Mouse (Mus musculus): Measurements from ENCODE around the gene Gm20683. TPM values are rescaled to one million over a fixed set of nuclear protein-coding genes. Genes with fewer than 3 reads are reported as not detected.

Gm20683 gene
- 1 to 10 TPM; 1.4 to 2.6 TPM for polyA plus RNA-seq (2017; shearing (Covaris generic))

DNA sequence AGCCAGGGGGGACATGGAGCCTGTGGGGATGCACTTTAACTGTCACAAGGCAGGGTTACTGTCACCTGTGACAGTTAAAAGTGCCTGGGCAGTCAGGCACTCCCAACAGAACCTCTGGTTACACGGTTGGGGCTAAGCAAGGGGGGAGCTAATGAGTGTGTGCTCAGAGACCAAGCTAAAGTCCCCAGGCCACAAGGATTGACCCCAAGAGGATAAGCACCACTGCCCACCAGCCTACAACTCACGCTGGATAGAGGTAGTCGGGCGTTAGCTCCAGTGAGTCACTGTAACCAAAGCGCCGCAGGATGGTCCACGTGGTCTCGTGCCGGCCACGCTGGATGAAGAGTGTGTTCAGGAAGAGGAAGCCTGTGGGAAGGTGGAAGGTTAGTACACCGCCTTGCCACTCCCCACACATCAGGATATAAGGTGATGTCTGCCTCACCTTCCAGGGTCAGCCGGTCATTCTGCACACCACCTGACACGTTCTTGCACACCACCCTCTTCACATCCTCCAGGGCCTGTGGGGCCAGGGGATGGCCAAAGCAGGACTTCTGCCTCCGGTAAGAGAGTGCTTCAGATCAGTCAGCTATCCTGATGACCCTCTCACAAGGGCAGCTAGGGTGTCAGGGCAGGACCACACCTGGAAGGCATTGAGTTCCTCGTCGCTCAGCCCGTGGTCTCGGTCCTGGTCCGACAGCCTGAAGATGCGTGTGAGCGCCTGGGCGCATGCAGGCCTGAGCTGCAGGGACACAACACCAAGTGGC is at the start of gene Gm20683:
Gm20683 (minus strand) TSS at position 647 of the 764 bp plus-strand sequence.

DNA sequence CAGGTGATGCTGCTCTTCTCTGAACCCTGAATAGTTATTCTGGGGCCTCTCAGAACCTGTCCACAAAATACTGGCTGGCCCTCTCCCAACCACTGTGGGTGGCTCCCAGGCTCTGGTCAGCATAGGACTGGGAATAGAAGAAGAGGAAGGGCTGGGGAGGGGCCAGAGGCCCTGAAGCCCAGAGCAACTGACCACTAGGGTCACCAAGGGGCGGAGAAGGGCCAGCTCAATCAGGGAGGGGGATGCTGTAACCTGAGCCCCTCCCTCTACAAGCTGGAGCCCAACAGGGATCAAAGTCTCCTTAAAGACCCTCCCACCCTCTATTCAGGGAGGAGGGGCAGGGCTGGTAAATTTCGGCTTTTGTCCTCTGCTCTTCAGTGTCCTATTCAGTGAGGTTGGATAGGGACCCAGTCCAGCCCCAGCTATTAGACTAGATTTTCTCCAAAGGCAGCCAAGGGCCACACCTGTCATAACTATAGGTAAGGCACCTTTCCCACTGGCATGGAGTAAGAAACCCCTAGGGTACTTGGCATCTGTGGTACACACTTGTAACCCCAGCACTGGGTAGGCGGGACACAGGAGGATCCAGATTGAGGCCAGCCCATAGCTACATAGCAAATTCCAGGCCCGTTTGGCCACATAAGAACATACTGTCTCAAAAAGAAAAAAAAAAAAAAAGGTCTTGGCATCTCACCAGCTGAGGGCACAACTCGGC is 38.8 kb upstream of the Gm20683 start, which contains the start of gene Wfikkn1:
Wfikkn1 (minus strand) TSS at position 663 of the 715 bp plus-strand sequence.

DNA sequence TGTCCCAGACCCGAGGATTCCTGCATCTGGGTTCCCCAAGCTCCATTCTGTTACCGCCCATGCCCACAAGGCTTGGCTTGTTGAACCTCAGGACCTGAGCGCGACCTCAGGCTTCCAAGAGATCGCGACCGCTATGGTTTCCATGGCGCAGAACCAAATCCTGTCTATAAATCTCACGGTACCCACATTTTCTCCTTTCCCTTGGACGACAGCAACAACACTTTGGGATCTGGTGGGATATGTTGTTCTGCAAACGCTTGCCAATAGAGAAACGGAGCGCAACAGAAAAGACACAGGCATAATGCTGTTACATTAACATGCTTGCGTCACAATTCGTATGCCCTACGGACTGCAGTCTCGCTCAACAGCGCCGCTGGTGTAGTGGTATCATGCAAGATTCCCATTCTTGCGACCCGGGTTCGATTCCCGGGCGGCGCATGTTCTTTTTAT is 33.2 kb upstream of the Gm20683 start, which contains the start of gene Mettl26:
Mettl26 (plus strand) TSS at position 354 of the 450 bp plus-strand sequence.

DNA sequence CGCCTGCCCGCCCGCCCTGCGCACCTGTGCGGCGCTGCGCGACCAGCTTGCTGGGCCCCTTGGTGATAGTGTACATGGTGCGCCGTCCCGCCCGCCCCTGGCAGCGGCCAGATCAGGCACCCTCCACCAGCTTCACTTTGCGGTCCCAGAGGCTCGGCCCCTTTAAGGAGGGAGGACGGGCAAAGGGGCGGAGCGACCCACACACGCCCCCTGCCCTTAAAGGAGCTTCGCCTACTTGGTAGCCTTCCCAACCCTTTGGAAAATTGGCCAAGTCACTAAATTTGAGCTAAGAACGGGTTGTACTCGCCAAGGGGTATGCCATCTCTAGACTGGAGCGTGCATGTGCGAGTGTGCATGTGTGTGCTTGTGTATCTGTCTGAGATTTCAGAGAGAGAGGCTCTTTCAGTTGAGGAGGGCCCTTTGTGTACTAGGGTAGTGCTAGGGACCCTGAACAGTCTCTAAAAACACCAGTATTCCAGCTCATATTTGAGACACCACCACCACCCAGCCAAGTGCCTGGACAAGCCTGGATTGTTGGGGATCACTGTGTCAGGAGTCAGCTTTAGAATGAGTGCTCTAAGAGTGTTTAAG is 27.1 kb upstream of the Gm20683 start, which contains the start of gene Mcrip2:
Mcrip2 (minus strand) TSS at position 164 of the 591 bp plus-strand sequence.

DNA sequence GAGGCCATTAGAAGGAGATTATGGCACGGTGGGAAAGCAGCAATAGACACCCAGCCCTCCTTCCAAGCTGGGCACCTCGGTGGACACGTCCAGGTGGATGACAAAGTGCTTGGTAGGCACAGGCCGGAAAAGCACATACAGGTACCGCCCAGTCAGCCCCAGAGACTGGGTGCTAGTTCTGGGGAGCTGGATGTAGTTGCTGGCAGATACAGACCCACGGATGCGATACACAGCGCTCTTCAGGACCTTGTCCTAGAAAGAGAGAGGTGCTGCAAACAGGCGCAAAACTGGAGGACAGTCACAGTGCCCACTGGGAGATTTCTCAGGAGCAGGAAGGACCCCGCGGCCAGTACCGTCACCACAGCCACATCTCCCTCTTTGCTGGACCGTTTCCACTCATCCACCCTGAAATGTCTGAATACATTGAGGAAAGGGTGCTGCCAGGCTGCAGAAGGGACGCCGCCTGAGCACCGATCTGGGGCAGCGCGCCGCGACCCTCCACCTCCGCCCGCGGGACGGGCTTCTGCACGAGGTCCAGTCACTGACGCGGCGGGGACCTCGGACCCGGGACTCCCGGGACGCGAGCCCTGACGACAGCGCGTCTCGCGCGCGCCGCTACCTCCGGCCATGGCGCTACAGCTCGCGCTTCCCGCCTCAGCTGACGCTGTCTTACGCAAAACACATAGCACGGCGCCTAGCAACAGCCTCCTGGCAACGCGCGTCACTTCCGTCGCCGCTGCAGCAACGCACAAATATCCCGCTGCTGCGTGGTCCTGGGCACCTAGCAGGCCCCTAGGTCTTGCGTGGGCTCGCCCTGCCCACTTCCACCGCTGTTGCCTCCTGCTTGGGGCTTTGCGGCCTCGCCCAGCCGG is 19.5 kb upstream of the Gm20683 start, which contains the start of gene Wdr90:
Wdr90 (minus strand) TSS at position 670 of the 872 bp plus-strand sequence.

DNA sequence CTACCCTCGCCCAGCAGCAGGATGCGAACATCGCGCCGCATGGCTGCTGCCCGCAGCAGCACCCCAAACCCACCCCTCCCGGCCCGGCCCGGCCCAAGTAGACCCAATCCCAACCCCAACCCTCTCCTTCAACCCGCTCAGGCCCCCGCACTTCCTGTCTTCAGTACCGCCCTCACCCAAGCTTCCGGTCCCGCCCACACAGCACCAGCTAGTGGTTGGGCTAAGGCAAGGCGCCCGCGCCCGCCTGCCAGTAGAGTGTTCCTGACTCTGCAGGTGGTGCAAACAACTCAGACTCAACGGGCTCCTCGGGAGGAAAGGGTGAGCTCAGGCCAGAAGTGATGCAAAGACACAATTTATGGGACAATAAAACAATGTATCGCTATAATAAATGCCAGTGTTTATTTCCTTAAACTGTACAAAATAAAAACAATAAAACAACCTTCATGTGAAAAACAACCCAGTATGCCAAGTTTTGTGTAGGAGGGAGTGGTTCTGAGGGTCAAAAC is 2.9 kb upstream of the Gm20683 start, which contains the start of gene Rhot2:
Rhot2 (minus strand) TSS at position 456 of the 506 bp plus-strand sequence.

DNA sequence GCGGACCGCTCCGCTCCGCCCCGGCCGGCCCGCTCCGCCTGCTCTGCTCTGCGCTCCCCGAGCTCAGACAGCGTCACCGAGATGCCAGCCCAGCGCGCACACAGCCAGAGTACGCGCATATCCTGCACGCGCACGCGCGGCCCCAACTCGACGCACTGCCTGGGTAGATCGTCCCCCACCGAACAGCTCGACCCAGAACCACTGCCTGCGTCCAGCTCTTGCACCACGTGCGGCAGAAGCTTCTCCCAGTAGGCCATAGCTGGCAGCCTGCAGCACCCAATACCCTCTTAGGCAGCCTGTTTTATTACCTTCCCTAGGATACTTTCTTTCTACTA is 4.5 kb downstream of the Gm20683 start, which contains the start of gene Rhbdl1:
Rhbdl1 (minus strand) TSS at position 220 of the 335 bp plus-strand sequence.

DNA sequence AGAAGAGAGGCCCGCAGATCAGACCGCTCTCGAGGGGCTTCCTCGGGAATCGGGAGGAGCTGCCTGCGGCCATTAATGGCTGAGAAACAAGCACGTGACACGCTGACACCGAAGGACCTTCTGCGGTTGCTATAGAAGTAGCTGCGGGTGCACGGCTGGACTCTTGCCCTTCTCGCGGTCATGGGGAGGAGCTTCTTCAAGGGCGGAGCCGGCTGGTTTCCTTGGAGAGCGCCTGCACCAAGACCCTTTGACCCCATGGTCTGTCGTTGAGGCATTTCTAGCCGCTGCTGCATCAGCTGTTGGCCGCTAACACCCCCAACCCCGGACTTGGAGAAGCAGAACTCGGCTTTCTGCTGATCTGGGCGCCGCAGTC is 8.3 kb downstream of the Gm20683 start, which contains the start of gene Stub1:
Stub1 (minus strand) TSS at position 114 of the 373 bp plus-strand sequence.

DNA sequence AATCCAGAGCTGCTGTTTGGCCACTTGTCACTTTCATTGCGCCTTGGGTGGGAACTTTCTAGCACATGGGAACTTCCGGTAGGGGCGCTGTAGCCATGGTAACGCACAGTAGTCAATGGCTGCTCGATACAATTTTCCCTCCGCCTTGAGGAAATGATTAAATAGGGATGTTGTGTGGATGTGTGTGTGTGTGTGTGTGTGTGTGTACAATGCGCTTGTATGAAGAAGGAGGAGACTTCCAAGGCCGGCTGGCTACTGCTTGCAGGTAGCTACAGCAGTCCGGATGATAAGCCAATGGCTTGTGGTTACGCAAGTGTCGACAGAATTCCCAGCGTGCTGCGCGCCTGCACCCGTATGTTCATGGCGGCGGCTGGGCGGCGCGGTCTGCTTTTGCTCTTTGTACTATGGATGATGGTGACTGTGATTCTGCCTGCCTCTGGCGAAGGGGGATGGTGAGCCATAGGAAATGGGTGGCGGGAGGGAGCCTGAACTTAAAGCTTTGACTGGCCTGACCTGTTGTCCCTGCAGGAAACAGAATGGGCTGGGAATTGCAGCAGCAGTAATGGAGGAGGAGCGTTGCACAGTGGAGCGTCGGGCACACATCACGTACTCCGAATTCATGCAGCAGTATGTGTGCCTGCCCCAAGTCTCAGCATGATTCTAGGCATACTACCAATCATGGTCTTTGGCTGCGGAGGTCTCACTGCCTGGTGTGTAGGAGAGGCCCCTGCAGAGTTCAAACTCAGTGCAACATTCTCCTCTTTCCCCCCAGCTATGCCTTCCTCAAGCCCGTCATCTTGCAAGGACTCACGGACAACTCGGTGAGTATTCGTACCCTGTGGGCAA is 12.6 kb downstream of the Gm20683 start, which contains the start of gene Jmjd8:
Jmjd8 (plus strand) TSS at position 156 of the 846 bp plus-strand sequence.

DNA sequence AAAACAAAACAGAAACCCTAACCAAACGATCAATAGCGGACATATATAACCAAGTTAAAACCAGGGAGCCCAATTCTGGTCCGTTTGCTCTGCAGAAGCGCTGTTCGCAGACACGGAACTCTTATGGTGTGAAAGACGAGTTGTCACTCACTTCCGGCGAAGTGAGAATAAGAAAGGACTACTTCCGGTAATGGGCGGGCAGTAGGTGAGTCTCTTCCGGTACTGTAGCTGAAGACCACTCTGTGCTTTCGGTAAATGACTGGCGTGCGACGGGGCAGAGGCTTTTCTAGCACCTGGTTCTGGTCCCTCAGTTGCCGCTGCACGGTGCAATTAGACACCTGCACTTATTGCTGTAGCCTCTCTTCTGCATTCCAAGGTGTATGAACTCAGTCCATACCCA is 18.1 kb downstream of the Gm20683 start, which contains the start of gene Wdr24:
Wdr24 (plus strand) TSS at position 176 of the 400 bp plus-strand sequence.

DNA sequence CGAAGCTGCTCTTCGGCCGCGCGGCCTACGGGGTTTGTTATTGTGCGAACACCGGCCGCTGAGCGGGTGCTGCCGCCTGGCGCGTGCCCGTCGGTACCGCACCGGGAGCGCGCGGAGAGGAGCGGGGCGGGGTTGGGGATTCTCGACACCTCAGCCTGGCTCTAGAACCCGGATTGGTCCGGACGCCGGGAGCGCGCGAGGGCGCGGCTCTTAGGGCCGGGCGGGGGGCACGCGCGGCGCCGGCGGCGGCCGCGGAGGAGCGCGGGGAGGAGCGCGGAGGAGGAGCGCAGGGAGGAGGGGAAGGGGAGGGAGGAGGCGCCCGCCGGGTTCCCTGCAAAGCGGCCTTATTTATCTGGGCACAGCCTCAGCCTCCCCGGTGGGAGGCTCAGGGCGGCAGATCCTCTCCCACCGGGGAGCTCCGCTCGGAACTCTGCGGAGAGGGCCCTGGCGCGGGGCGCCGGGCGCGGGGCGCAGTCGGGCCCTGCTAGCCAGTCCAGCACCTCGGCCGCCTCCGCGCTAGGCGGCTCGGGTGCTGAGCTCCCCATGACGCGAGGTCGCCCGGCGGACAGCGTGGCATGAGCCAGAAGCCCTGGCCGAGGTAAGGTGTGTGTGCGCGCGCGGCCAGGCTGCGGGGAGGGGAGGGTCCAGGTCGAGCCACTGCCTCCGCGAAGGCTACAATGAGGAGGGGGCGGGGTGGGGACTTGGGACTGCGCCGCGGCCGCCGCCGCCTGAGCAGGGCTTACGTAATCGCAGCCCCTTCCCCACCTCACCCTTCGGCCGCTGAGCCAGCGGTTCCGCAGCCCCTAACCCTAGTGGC is 32.6 kb downstream of the Gm20683 start, which contains the start of gene Fbxl16:
Fbxl16 (plus strand) TSS at position 297 of the 817 bp plus-strand sequence.

DNA sequence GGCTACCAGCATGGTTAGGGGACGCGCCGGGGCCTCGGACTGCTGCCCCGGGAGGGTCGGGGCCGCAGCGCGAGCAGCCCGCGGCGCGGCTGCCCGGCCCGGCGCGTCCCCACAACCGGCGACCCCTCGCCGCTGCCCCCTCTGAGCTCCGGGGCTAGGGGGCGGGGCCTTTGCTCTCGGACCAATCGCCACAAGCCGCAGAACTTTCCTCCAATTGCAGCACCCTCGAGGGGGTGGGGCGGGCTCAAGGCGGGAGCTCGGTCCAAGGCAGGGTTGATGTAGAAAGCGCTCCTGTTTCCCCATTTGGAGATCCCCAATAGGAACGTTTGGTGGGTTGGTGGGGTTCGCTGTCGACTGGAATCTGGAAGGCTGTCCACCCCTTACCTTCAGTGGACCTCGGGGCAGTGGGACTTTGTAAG is 44.6 kb downstream of the Gm20683 start, which contains the start of gene Metrn:
Metrn (minus strand) TSS at position 186 of the 419 bp plus-strand sequence.

DNA sequence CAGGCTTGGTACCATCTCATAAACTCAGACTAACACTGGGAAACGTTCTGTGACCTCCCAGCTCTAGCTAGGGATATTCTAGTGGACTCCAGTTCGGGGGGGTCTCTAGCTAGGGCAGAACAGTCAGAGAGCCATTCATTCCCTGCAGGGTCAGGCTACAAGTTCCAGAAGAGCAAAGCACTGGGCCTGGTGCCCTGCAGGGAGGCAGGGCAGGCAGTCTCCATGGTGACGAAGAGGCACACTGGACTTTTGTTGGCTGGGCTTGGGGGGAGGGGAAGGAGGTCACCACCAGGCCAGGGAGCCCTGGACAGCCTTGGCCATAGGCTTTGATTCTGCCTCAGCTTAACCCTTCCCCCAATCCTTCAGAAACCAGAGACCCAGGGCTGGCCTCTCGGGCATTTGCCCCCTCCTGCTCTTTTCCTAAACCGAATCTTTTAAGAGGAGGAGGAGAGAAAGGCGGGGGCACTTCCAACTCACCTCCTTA is 45.9 kb downstream of the Gm20683 start, which contains the start of gene AC134908.4:
AC134908.4 (minus strand) TSS at position 51 of the 484 bp plus-strand sequence.

DNA sequence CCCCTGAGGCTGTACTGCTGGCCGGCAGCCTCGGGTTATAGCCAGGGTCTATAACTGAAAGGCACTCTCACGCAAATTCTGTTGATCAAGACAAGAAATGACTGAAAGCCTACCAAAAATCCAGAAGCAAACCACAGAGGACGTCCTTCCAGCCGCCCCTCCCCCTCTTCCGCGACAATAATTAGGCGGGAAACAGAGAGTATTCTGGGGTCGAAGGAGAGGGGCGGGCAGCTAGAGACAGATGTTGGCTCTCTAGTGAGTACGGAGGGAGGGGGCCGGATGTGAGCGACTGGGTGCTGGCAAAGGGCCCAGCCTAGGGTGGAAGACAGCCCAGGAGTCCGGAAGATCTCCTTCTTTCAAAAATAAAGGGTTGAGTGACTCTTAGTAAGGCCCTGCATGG is 48.9 kb downstream of the Gm20683 start, which contains the start of gene Fam173a:
Fam173a (minus strand) TSS at position 287 of the 400 bp plus-strand sequence.

DNA sequence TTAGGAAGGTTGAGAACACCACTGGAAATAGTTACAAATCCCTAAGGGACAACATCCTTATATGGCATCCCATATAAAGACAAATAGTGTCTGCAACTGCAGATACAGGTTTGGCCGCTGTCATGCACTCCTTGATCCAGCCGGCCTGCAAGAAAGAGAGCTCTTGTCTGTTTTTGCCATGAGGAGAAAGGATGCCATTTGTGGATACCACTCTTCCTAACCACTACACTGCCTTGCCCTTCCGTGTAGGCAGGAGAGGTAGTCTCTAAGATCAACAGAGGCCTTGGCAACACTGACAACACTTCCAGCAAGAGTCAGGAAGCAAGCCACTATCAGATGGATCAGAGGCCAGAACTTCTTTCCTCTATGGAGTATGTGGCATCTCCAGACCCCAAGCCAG is 55.3 kb downstream of the Gm20683 start, which contains the start of gene Ccdc78:
Ccdc78 (plus strand) TSS at position 301 of the 400 bp plus-strand sequence.

DNA sequence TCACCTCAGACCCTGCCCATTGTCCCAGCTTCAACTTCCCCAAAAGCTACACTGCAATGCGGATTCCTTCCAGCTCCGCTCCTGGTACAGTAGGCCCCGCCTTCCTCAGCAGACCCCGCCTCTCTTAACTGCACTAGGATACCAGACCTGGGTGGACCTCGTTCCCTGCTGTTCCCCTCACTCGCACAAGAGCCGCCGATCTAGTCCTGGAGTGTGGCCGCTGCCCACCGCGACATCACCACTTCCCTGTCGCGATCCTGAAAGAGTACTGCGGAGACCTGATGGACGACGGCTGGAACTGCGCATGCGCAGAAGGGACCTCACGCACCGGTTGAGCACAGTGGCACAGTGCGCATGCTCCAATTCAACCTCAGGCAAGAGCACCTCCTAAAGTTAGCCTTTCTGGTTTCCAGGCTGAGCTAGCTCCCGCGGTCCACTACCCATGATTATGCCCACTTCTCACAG is 56.2 kb downstream of the Gm20683 start, which contains the start of gene Haghl:
Haghl (minus strand) TSS at position 393 of the 465 bp plus-strand sequence.

Data from inflammation-experienced regulatory T-cells (primary cell).